Mouse (Mus musculus) central nervous system, embryonic 14 days (tissue): ENCODE data around the gene Slc40a1. TPM values are rescaled to one million over a fixed set of nuclear protein-coding genes. Genes with fewer than 3 reads are reported as not detected.

Experiments used
- polyA plus RNA-seq: library from polyadenylated mRNA; depleted of rRNA; stranded (reverse); fragments of >200 nt; gene quantifications from 2 replicates; pipeline ENCODE4 v1.2.3, GENCODE M21; 2012; rRNA removed

Slc40a1 gene
- 9.1 and 9.6 TPM in 2 replicates for polyA plus RNA-seq

GRCm38 (mm10) chr1:45926393-45926763, at the start of gene Slc40a1:
Gene Slc40a1, minus strand, starts transcription at chr1:45926523.

GRCm38 (mm10) chr1:45890173-45890572, 36.1 kb downstream of the Slc40a1 start, which contains the start of gene Gm5269:
Gene Gm5269, minus strand, starts transcription at chr1:45890273.

Other genes with a start within 250 kb of the Slc40a1 start
- 67.3 and 68.4 TPM in 2 replicates for gene Wdr75, start 131.4 kb downstream of the Slc40a1 start, polyA plus RNA-seq
- gene Gm5269, start 36.2 kb downstream of the Slc40a1 start, polyA plus RNA-seq = not detected in 2 replicates
- 11.3 and 13.1 TPM in 2 replicates for gene Dnah7b, start 139.8 kb upstream of the Slc40a1 start, polyA plus RNA-seq